Mouse (Mus musculus) erythroblast, embryonic 14.5 days (primary cell): Measurements from ENCODE around the gene Gpc4.

Experiments
- GATA1 ChIP-seq: IDR thresholded peaks from 2 replicates; pipeline ENCODE4 v1.6.1; 2012; ENCODE audit warnings: low read length, inconsistent platforms, mixed read lengths
- TAL1 ChIP-seq: IDR thresholded peaks from 3 replicates; pipeline ENCODE4 v1.6.1; 2012; ENCODE audit warnings: low read length, inconsistent platforms, mixed read lengths

GRCm38 (mm10) chrX:52129604-52130003 is 35.4 kb downstream of the Gpc4 start:
- TF ChIP-seq TAL1 (no peak), GATA1 (no peak)
